Mouse (Mus musculus) liver, embryonic 14.5 days (tissue): ENCODE measurements at regions not wholly inside any gene's neighbourhood (a gene's known extent, or its start where the extent isn't known, plus 50 kb on each side); places are given as distances from the start of the nearest gene placed in this dataset.
"Not testable (repeated sequence)": the region's sequence is repeated elsewhere in the genome, so short reads cannot be mapped to it uniquely, and the experiment has no call there.

Source experiments
- ATAC-seq: fragments of 200-750 bp; cut with Nextera tagmentation; 2 replicates; pipeline ENCODE4 v1.8.0; 2017; ENCODE audit warnings: moderate number of reproducible peaks, mild to moderate bottlenecking, moderate library complexity; ENCODE audit not compliant: insufficient read depth
- DNase-seq, 3 experiments: peaks; one replicate each; pipeline ENCODE4 v3.0.0-alpha.2; 2012 to 2013; ENCODE audit warnings: low read depth in 3 of 3, low spot score in 3 of 3
- H3K27ac ChIP-seq: fragments of 300-500 bp; sonication (generic); 2 replicates; pipeline ENCODE4 v1.5.1; 2014; ENCODE audit warnings: moderate library complexity, mild to moderate bottlenecking, control low read depth, inconsistent platforms
- H3K27me3 ChIP-seq: fragments of 300-500 bp; sonication (generic); 2 replicates; pipeline ENCODE4 v1.6.1; 2014; ENCODE audit warnings: mild to moderate bottlenecking, low read length, moderate library complexity; ENCODE audit not compliant: control insufficient read depth, insufficient read depth
- H3K36me3 ChIP-seq: fragments of 300-500 bp; sonication (generic); replicated peaks from 2 replicates; pipeline ENCODE4 v1.6.1; 2014; ENCODE audit warnings: low read depth; ENCODE audit not compliant: control insufficient read depth, insufficient read depth
- H3K4me1 ChIP-seq, 2 experiments: fragments of 200-500 bp in 1 of 2; fragments of 300-500 bp in 1 of 2; sonication (generic) in 1 of 2; replicated peaks; 2 replicates each; pipeline ENCODE4 v1.6.1; 2012 to 2014; ENCODE audit warnings: antibody characterized with exemption in 1 of 2, inconsistent platforms in 1 of 2, low read length in 1 of 2; ENCODE audit not compliant: control insufficient read depth in 2 of 2, insufficient read depth in 2 of 2
- H3K4me2 ChIP-seq: fragments of 300-500 bp; sonication (generic); 2 replicates; pipeline ENCODE4 v1.6.1; 2014; ENCODE audit warnings: low read depth, mild to moderate bottlenecking, control low read depth, moderate library complexity
- H3K4me3 ChIP-seq, 2 experiments: fragments of 200-500 bp in 1 of 2; fragments of 300-500 bp in 1 of 2; sonication (generic) in 1 of 2; 2 replicates each; pipeline ENCODE4 v1.5.1; 2012 to 2014; ENCODE audit warnings: low read depth in 2 of 2, low read length in 2 of 2, mild to moderate bottlenecking in 2 of 2, control low read depth in 1 of 2, inconsistent platforms in 1 of 2, moderate library complexity in 1 of 2; ENCODE audit not compliant: insufficient read depth in 1 of 2
- H3K9ac ChIP-seq: fragments of 300-500 bp; sonication (generic); replicated peaks from 2 replicates; pipeline ENCODE4 v1.6.1; 2014; ENCODE audit warnings: mild to moderate bottlenecking, control low read depth, moderate library complexity
- H3K9me3 ChIP-seq: fragments of 300-500 bp; sonication (generic); 2 replicates; pipeline ENCODE4 v1.6.1; 2016; ENCODE audit warnings: low read length, mixed read lengths; ENCODE audit not compliant: control insufficient read depth
- CTCF ChIP-seq: IDR thresholded peaks from 2 replicates; pipeline ENCODE4 v1.5.1; 2016; ENCODE audit warnings: antibody characterized with exemption, low read depth, control low read depth
- EP300 ChIP-seq: IDR thresholded peaks from 2 replicates; pipeline ENCODE4 v1.6.1; 2016; ENCODE audit warnings: antibody characterized with exemption, low read depth
- WGBS: fragments of 180-500 bp; shearing (Covaris S2); extraction: QIAGEN DNeasy Blood & Tissue Kit; methylation state at CpG from one replicate; pipeline ENCODE4 v1.1.7; 2014; ENCODE audit not compliant: insufficient replicate concordance; 5-methylcytosine and 5-hydroxymethylcytosine counted together

- Histone ChIP-seq H3K9me3 (no peaks in the 10 kb centered on the region), H3K4me1 (no peaks in the 10 kb centered on the region), H3K4me3 (no peak overlapping the region), H3K4me2 (no peak overlapping the region), H3K36me3 (no peaks in the 10 kb centered on the region), H3K27ac (no peak overlapping the region), H3K9ac (no peak overlapping the region), H3K27me3 (no peaks in the 10 kb centered on the region)
- ATAC-seq (no peak), DNase-seq (no peak)
- TF ChIP-seq EP300 (no peak), CTCF (no peak)
- 36% methylated on average over 3 of the region's 3 CpGs for WGBS
Measured at GRCm38 (mm10) chr13:28838216-28838615, 115.3 kb downstream of the Sox4 start.

DNA sequence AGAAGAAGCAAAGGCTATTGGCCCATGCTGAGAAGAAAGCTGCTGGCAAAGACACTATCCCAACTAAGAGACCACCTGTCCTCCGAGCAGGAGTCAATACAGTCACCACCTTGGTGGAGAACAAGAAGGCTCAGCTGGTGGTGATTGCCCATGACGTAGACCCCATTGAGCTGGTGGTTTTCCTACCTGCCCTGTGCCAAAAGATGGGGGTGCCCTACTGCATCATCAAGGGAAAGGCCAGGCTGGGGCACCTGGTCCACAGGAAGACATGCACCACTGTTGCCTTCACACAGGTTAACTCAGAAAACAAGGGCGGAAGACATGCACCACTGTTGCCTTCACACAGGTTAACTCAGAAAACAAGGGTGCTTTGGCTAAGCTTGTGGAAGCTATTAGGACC, 116.3 kb downstream of the Sox4 start:
- H3K36me3 ChIP-seq, ATAC-seq, H3K9me3 ChIP-seq, H3K27me3 ChIP-seq, H3K9ac ChIP-seq, H3K27ac ChIP-seq, H3K4me3 ChIP-seq, H3K4me1 ChIP-seq, H3K4me2 ChIP-seq, DNase-seq: not testable (repeated sequence)
- WGBS, result 61% methylated on average over 3 of the region's 3 CpGs

- Histone ChIP-seq H3K27me3 (no peaks in the 10 kb centered on the region), H3K9ac (no peak overlapping the region), H3K36me3 (no peaks in the 10 kb centered on the region), H3K4me2 (no peak overlapping the region), H3K4me3 (no peak overlapping the region), H3K27ac (no peak overlapping the region), H3K4me1 (no peaks in the 10 kb centered on the region), H3K9me3 (no peaks in the 10 kb centered on the region)
- TF ChIP-seq EP300, result no peak
- no peak for TF ChIP-seq CTCF
- 51% methylated on average over 1 of the region's 1 CpGs for WGBS
- DNase-seq (no peak), ATAC-seq (no peak)
Measured at GRCm38 (mm10) chr13:28833700-28834065, 119.8 kb downstream of the Sox4 start.

DNA sequence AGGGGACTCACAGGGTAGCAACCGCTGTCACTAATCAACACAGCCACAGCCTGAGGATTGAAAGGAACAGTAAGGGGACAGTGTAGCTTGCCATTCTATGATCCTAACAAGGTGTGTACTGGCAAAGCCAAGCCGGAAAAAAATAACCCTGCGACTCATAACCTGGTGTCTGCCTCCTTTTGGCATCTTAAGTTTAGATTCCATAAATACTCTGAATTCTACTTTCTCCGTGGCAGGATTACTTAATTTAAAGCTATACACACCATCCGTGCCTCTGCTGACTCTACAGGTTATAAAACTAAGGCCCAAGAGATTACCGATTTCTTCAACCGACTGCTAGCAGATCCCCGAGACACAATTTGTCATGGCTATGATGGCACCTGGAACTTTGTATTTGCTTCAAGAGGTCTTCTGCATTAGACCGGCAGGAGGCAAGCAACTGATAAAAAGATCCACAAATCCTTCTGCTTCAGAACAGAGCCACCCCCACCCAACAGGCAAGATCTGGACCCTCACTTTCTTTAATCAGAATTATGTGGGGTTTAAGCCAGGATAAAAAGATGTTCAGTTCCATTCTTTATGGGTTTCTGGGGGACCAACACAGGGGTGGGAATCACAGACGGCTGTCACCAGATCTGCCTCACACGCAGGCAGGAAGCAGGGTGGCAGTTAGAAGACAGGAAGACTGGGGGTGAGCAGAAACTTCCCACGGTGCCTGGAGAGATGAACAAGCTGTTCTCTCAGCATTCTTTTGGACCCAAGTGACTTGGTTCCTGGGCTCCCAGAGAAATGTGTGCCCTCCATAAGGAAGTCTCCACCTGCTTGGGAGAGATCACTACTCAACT, 120.4 kb downstream of the Sox4 start:
- Histone ChIP-seq H3K36me3 (no peaks in the 10 kb centered on the region), H3K9ac (no peak overlapping the region), H3K4me2 (no peak overlapping the region), H3K4me1 (no peaks in the 10 kb centered on the region), H3K27ac (no peak overlapping the region), H3K27me3 (no peaks in the 10 kb centered on the region), H3K4me3 (no peak overlapping the region), H3K9me3 (no peaks in the 10 kb centered on the region)
- 31% methylated on average over 12 of the region's 12 CpGs for WGBS
- no peak for ATAC-seq
- TF ChIP-seq CTCF, result no peak
- TF ChIP-seq EP300, result no peak
- DNase-seq, result no peak

- no peaks in the 10 kb centered on the region for H3K27me3 ChIP-seq
- H3K36me3 ChIP-seq, result no peaks in the 10 kb centered on the region
- H3K27ac ChIP-seq, result no peak overlapping the region
- H3K4me1 ChIP-seq, result no peaks in the 10 kb centered on the region
- WGBS, result 49% methylated on average over 7 of the region's 7 CpGs
- no peak overlapping the region for H3K4me3 ChIP-seq
- H3K9me3 ChIP-seq, result no peaks in the 10 kb centered on the region
- DNase-seq (no peak), ATAC-seq (no peak)
- no peak overlapping the region for H3K9ac ChIP-seq
- no peak overlapping the region for H3K4me2 ChIP-seq
- TF ChIP-seq CTCF (no peak), EP300 (no peak)
Measured at GRCm38 (mm10) chr13:28826284-28826683, 127.2 kb downstream of the Sox4 start.
